Mouse (Mus musculus) E14TG2a.4 (cell line): ENCODE measurements around the gene Ufsp2.

Experiments
- H3K27me3 ChIP-seq: 2 replicates; pipeline ENCODE4 v1.6.1; 2014; ENCODE audit warnings: low read length, control low read depth; ENCODE audit not compliant: insufficient read depth
- H3K36me3 ChIP-seq: 2 replicates; pipeline ENCODE4 v1.6.1; 2014; ENCODE audit warnings: low read length, control low read depth; ENCODE audit not compliant: insufficient read depth
- H3K4me1 ChIP-seq: replicated peaks from 2 replicates; pipeline ENCODE4 v1.6.1; 2014; ENCODE audit warnings: low read depth, low read length, control low read depth
- H3K4me3 ChIP-seq: replicated peaks from 2 replicates; pipeline ENCODE4 v1.5.1; 2014; ENCODE audit warnings: mild to moderate bottlenecking, low read length
- H3K9me3 ChIP-seq: 2 replicates; pipeline ENCODE4 v1.6.1; 2014; ENCODE audit warnings: low read length, control low read depth
- CTCF ChIP-seq: conservative IDR thresholded peaks from 2 replicates; pipeline ENCODE4 v1.5.1; 2014; ENCODE audit warnings: low read length
- NANOG ChIP-seq: IDR thresholded peaks from 2 replicates; pipeline ENCODE4 v1.6.1; 2014; ENCODE audit warnings: borderline replicate concordance, low read length, mixed read lengths
- POU5F1 ChIP-seq: IDR thresholded peaks from 2 replicates; pipeline ENCODE4 v1.6.1; 2014; ENCODE audit warnings: low read length, borderline replicate concordance

Gene Ufsp2

DNA sequence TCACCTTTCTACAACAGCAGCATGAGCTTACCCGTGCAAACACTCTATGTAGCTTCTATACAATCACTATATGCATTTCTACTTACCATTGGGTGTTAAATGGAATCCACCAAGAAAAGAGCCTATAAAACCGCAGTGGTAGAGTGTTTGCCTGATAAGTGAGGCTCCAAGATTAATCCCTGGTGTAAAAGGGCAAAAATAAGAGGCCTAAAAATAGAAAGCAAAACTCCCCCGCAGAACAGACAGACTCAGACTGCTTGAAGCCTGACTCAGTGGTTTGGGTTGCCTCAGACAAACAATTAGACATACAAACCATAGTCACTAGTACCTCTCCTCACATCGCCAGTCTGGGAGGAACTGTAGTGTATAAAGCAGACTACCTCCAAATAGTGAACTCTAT, 30.3 kb downstream of the Ufsp2 start, which contains the start of gene Ankrd37:
Gene Ankrd37 (minus strand): TSS at position 112 of the 400 bp plus-strand sequence.
- Histone ChIP-seq H3K9me3 (peaks cover 17% of the 10 kb centered on the region), H3K27me3 (no peaks in the 10 kb centered on the region), H3K4me1 (peaks cover 9% of the 10 kb centered on the region), H3K4me3 (no peak within 1 kb of the TSS), H3K36me3 (no peaks in the 10 kb centered on the region)
- no peak for TF ChIP-seq POU5F1
- no peak for TF ChIP-seq NANOG
- TF ChIP-seq CTCF, result no peak

DNA sequence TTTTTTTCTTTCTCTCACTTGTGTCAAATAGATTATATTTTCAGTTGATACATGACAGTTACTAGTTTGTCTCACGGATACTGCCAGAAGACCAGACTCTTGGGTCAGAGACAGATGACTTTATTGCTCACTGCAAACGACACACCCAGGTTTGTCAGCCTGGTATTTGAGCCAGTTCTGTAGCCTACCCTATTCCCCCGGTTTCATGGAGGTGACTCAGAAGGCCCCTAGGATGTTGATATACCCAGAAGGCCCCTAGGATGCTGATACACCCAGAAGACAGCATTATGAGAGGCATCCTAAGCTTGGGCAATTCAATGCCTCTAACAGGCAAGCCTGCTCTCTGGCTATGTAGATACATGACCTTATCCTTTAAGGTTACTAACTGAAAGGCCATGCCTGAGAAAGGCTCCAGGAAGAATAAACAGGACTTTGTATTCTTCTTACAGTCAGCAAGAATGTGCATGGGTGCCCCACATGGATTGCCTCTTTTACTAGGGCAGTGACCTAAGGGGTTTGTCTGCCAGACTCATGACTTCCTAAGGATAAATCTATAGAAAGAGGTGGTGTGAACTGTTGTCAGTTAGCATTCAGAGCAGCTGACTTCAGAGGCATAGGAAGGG, 31.8 kb downstream of the Ufsp2 start:
- peaks cover 14% of the 10 kb centered on the region for H3K4me1 ChIP-seq

DNA sequence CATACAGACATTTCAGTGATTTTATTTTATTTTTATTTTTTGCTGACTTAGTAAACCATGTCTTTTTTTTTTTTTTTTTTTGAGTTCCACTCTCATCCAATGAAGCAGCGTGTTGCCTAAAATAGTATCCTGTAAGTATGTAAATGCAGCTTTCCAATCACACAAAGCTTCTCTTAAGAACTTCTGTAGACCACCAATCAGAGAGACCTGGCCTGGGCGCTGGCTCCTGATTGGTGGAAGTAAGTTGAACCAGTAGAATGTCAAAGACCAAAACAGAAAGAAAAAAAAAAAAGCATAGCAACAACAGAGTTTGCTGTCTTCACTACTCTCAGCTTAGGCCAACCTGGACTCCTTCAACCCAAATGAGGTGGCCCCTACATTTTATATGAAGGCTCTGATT, 35.0 kb downstream of the Ufsp2 start:
- no peak for TF ChIP-seq POU5F1
- no peak for TF ChIP-seq NANOG
- TF ChIP-seq CTCF, result no peak
- H3K4me1 ChIP-seq, result peaks cover 10% of the 10 kb centered on the region
- no peak overlapping the region for H3K4me3 ChIP-seq
- H3K9me3 ChIP-seq, result no peaks in the 10 kb centered on the region
- H3K27me3 ChIP-seq, result no peaks in the 10 kb centered on the region
- no peaks in the 10 kb centered on the region for H3K36me3 ChIP-seq

More for the DNA sequence above, 31.8 kb downstream of the Ufsp2 start:
- H3K27me3 ChIP-seq, result no peaks in the 10 kb centered on the region
- H3K36me3 ChIP-seq, result no peaks in the 10 kb centered on the region
- H3K9me3 ChIP-seq, result peaks cover 1% of the 10 kb centered on the region; the same call in 1 of the 2 replicates
- no peak overlapping the region for H3K4me3 ChIP-seq
- no peak for TF ChIP-seq CTCF
- TF ChIP-seq POU5F1, result no peak
- TF ChIP-seq NANOG, result no peak

DNA sequence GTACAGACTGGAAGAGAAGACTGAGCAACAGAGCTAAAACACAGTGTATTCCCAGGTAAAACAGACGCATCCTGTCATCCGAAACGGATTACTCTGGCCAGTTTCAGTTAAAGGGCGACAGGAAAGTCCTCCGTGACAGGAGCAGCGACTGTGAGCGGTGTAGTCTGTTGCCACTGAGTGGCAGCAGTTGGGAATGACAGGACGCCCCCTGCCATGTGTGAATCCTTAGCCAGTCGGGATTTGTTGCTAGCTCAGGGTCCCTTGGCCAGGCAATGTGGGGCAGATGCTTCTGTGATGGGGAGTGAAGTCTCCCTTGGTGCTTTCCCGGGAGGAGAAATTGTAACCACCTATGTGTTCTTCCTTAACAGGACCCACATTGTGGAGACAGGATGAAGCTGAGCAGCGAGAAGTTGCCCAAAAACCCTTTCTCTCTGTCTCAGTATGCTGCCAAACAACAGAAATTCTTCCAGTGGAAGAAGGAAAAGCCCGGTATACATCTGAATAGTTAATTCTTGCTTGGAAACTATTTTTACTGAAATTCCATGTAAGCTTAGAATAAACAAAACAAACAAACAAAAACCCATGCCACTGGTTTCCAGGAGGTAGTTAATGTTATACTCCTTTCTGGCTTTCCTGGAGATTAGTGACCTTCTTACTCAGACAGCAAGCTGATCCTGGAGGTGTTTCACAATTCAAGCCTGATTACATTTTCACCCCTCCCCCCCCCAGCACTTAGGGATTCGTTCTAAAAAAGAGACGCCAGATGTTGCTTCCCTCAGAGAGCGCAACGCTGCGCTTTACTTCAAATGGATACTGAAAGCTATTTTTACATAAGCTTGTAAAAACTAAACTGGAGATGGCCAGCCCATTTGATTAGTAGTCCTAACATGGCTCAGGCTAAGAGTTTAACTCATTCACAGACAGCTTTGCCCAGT, 35.7 kb downstream of the Ufsp2 start:
- no peaks in the 10 kb centered on the region for H3K27me3 ChIP-seq
- peaks cover 7% of the 10 kb centered on the region; the same call in 1 of the 2 replicates for H3K4me1 ChIP-seq
- TF ChIP-seq POU5F1 (no peak), CTCF (peak; percentile 11; the same call in 1 of the 2 replicates)
- H3K36me3 ChIP-seq, result no peaks in the 10 kb centered on the region
- H3K9me3 ChIP-seq, result no peaks in the 10 kb centered on the region
- H3K4me3 ChIP-seq, result no peak overlapping the region

DNA sequence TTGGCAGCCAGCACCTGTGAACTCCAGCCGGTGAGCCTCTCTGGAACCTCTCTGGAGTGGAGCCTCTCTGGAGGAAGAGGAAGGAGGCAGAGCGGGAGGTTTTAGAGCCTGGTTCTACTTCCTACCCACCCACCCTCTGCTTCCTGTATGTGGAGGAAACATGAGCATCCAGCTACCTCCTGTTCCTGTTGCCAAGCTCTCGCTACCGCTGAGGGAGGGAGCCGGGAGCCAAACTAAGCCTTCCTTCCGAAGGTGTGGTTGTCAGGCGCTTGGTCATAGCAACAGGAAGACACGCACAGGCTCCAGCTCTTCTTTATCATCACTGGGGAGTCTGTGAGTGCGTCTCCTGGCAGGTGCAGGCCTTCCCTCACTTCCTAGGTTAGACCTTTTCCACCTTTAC, 46.9 kb downstream of the Ufsp2 start:
- no peaks in the 10 kb centered on the region for H3K27me3 ChIP-seq
- peaks cover 9% of the 10 kb centered on the region; the same call in 1 of the 2 replicates for H3K9me3 ChIP-seq
- no peak overlapping the region for H3K4me3 ChIP-seq
- TF ChIP-seq CTCF (no peak), NANOG (no peak), POU5F1 (no peak)
- H3K4me1 ChIP-seq, result no peaks in the 10 kb centered on the region
- H3K36me3 ChIP-seq, result no peaks in the 10 kb centered on the region

DNA sequence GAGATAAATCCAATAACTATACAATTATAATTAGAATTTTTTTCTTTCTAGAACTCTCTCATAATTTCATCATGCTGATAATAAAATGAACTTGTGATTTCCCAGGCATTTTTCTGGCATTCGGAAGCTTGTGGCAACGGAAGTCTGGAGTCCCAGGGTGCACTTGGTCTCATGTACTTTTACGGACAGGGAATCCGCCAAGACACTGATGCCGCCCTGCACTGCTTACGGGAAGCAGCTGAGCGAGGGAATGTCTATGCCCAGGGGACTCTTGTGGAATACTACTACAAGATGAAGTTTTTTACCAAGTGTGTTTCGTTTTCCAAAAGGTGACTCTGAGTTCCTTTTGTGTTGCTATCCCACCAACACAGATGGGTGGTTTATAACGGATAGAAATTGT, 47.4 kb downstream of the Ufsp2 start:
- Histone ChIP-seq H3K27me3 (no peaks in the 10 kb centered on the region), H3K9me3 (peaks cover 9% of the 10 kb centered on the region; the same call in 1 of the 2 replicates), H3K4me3 (no peak overlapping the region), H3K4me1 (no peaks in the 10 kb centered on the region), H3K36me3 (no peaks in the 10 kb centered on the region)
- TF ChIP-seq CTCF, result no peak

DNA sequence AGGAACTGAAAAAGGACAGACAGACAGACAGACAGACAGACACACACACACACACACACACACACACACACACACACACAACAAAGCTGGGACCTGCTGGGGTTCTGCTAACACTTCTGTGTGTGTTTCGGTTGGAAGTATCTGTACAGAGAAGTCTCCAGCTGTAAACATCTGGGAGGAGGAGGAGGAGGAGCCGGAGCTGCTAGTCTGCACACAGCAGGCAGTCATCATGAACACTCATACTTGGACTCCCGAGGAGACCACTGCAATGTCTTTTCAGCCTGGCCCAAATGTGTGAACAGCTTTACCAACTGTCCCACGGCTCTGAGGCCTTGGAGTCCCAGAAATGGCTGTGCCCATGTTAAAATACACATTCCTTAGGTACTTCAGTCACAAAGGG, 49.1 kb downstream of the Ufsp2 start:
- no peak for TF ChIP-seq NANOG
- no peak for TF ChIP-seq CTCF
- no peak for TF ChIP-seq POU5F1

DNA sequence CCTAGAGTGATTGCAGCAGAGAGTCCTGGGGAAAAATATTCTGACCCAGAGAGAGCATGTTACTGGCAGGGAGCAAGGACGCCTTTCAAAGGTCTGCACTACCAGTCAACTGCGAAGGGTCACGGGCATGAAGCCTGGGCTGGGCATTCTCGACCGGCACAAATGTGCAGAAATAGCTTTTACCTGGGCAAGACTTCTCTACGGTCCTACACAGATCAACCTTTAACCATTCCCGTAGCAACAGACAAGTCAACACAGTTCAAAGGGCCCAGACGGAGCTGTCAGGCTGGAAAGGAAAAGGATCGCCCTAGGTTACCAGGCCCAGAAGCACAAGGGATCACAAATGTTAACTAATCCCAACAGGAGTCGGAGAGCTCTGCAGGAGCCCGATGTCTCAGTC, 60.9 kb downstream of the Ufsp2 start:
- Histone ChIP-seq H3K36me3 (no peaks in the 10 kb centered on the region), H3K9me3 (no peaks in the 10 kb centered on the region), H3K4me3 (no peak overlapping the region), H3K27me3 (no peaks in the 10 kb centered on the region), H3K4me1 (no peaks in the 10 kb centered on the region)
- TF ChIP-seq CTCF, result no peak
- no peak for TF ChIP-seq NANOG
- no peak for TF ChIP-seq POU5F1

More for the DNA sequence above, 49.1 kb downstream of the Ufsp2 start:
- H3K36me3 ChIP-seq, result no peaks in the 10 kb centered on the region
- H3K4me1 ChIP-seq, result no peaks in the 10 kb centered on the region
- H3K27me3 ChIP-seq, result no peaks in the 10 kb centered on the region
- peaks cover 9% of the 10 kb centered on the region; the same call in 1 of the 2 replicates for H3K9me3 ChIP-seq
- no peak overlapping the region for H3K4me3 ChIP-seq
